Mouse (Mus musculus): ENCODE measurements around the gene Plekhf1.

Gene Plekhf1

GRCm38 (mm10) chr7:38227900-38228298, at the start of gene Plekhf1:
Gene Plekhf1 (minus strand): TSS chr7:38228016.
- DNase-seq (ENCODE audit: low spot score in 2 of 2): peak; percentile 52 to 78

DNA sequence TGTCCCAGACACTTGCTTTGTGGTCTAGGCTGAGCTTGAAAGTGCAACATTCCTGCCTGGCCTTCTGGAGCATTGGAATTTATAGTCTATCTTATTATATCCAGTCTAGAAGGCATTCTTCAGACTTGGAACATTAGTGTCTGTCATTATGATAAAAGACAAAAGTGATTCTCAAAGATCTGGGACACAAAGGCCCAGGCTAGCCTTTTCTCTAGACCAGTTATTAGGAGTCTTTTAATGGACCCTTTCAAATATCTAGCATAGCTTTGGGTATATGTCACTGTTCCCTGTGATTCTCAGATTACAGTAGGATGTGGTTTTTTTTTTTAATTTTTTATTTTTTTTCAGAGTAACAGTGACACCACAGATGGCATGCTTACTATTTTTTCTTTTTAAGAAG, 44.7 kb upstream of the Plekhf1 start:
- DNase-seq (ENCODE audit: low spot score in 2 of 2): no peak

DNA sequence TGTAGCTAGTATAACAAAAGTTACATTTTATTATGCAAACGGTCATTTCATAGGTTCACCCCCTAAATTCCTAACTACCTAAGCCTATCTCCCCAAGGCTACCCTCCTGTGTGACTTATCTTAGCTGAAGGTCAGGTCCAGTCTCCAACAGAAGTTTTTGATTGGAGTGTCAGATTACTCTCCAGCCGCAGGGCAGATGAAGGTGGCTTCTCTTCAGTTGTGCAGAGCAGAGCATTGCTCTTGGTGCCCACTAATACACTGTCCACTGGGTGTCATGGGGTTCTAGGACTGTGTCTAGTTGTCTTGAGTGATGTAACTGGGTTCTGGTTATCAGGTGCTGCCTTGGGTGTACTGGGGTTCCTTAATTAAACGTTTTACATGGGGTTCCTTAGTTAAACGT, 44.0 kb upstream of the Plekhf1 start:
- no peak for DNase-seq (ENCODE audit: low spot score in 2 of 2)

DNA sequence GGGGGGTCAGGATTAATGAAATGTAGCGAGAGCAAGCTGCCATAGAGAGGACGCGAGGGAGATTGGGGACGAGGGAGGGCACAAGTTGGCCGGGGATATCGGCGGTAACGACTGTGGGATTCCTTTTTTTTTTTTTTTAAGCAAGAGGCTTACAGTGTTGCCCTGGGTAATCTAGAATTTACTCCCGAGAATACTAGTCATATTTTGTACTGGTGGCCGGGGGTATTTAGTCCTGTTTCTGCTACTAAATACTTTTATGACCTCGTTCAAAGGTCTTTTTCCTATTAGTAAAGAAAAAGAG, 43.6 kb upstream of the Plekhf1 start:
- DNase-seq (ENCODE audit: low spot score in 2 of 2): no peak

DNA sequence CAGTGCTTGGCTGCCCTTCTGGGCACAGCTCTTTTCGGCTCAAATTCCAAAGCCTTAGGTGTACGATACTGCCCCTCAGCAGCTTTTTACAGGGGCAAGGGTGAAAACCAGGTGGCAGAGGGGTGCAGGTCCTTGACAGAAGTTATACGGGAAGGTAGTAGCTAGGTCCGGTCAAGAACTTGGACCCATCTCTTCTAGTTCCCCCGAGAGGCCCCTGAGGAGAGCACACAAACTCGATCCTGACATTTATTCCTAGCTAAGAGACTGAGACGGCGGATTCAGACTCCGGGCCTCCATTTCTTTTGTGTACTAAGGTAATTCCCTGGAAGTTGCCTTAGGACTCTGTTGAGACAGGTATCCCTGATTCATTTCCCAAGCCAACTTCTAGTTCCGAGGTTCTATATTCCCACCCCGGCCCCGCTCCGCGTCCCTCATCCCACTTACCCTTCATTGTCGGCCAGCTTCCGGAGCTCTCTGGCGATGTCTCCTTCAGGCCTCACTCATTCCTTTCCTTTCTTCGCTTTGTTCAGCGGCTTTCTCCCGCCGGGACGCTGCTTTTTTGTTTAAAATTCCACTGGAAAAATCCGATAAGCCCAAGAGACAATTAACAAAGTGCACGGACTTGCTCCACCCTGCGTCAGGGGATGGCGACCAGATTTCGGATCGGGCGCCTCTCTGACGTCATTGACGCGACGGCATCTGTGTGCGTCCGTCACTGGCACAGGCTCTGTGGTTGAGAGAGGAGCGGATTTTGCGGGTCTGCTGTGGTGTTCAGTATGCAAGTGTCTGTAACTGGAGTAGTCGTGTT, 43.1 kb upstream of the Plekhf1 start, which contains the start of gene Pop4:
Gene Pop4, minus strand, starts transcription at position 721 of the 808 bp plus-strand sequence.
- DNase-seq (ENCODE audit: low spot score in 2 of 2): peak; percentile 88 to 92

DNA sequence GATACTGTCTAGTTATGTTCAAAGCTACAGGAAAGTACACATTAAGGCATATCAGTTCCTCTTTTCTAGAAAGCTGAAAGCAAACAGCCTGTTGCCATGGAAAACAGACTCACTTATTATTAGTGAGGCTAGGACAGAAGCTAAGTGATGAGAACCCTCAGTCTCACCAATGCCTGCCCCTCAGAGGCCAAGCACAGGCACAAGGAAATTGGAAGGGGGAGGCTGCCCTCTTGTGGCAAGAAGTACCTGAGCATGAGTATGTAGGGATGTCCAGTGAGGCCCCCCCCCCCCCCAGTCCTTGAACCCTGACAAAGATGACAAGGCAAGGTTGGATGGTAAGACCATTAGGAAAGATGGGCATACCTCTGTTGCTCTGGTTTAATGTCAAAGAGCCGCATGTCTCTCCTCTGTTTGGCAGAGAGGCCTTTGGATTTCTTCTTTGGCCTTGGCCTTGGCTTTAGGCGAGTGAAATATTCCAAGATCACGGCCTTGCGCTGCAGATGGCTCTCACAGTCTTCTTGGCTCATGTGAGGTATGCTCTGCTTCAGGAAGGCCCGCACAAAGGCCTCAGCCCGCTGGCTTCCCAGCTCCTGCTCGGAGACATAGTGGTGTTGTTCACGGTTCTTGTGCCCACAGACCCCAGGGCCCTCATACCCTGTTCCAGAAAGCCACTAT, 39.3 kb upstream of the Plekhf1 start:
- peak in 1 of 2 experiments; percentile 36 for DNase-seq (ENCODE audit: low spot score in 2 of 2)

DNA sequence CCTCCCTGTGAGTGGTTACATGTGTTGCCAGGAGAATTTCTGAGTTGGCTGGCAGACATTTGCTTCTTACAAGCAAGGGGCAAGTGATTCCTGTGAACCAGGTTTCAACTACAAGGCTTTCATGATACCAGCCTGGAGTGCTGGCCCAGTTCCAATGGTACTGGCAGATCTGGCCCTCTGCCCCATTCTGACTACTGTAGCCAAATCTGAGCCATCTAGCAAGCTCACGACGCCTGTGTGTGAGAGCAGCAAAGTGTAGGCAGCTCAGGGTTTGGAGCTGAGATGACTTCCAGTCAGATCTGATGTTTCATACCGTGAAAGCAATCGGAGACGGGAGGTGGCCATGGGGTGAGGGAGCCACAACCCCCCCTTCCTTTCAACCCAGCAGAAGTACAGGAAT, 34.6 kb upstream of the Plekhf1 start:
- DNase-seq (ENCODE audit: low spot score in 2 of 2): peak in 1 of 2 experiments; percentile 36

DNA sequence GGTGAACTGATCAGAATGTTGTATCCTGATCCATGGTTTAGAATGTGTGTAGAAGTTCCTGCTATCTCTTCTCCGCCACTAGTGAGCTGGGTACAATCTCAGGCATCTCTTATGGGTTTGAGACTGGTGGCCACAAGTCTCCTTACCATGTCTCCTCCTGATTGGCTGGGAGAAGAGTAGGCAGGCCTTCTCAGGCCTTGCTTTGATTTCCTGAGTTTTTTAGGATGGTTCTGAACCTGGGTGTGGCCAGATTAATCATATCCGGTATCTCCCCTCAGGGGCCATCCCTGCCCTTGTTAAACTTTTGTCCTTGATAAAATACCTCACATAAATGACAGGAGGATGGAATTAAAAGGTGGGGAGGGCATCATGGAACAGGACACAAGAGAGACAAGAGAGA, 31.8 kb upstream of the Plekhf1 start:
- DNase-seq (ENCODE audit: low spot score in 2 of 2): no peak

DNA sequence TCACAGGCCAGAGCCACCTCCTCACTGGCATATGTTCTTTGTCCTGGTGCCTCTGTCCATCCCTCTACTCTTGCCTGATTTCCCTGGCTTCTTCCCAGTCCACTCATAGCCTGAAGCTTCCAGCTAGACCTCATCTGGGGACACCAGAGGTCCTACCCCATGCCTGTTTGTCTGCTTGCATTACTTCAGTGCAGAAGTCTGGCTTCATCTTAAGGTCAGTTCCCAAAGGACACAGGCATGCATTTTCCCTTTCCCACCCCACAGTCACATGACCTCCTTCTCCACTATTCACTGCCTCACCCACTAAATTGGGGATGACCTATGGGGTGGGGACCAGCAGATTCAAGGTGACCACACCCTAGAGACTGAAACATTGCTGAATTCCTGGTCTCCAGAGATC, 25.6 kb upstream of the Plekhf1 start:
- DNase-seq (ENCODE audit: low spot score in 2 of 2): no peak

GRCm38 (mm10) chr7:38251494-38252216, 23.8 kb upstream of the Plekhf1 start:
- DNase-seq (ENCODE audit: low spot score in 2 of 2): peak in 1 of 2 experiments; percentile 12

DNA sequence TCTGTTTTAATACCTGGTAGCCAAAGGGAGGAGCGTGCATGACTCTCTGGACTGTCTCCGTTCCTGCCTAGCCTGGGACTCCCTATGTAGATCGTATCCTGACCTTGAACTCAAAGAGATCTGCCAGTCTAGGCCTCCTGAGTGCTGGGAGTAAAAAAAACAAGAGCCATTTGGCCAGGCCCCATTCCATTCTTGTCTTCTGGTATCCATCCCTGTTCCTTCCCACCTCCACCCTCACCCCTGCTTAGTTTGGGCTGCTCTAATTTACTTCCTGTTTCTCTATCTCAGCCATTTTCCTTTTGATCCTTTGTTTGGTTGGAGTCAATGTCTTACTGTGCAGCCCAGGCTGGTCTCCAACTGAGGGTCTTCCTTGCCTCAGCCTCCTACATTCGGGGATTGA, 14.6 kb upstream of the Plekhf1 start:
- no peak for DNase-seq (ENCODE audit: low spot score in 2 of 2)

- no peak for DNase-seq (ENCODE audit: low spot score in 2 of 2)
Observed at GRCm38 (mm10) chr7:38237140-38237539, 9.3 kb upstream of the Plekhf1 start.

GRCm38 (mm10) chr7:38236400-38237105, 8.7 kb upstream of the Plekhf1 start:
- DNase-seq (ENCODE audit: low spot score in 2 of 2): no peak

GRCm38 (mm10) chr7:38230285-38230684, 2.5 kb upstream of the Plekhf1 start:
- no peak for DNase-seq (ENCODE audit: low spot score in 2 of 2)

- no peak for DNase-seq (ENCODE audit: low spot score in 2 of 2)
Observed at GRCm38 (mm10) chr7:38228329-38228728, 513 bp upstream of the Plekhf1 start.

DNA sequence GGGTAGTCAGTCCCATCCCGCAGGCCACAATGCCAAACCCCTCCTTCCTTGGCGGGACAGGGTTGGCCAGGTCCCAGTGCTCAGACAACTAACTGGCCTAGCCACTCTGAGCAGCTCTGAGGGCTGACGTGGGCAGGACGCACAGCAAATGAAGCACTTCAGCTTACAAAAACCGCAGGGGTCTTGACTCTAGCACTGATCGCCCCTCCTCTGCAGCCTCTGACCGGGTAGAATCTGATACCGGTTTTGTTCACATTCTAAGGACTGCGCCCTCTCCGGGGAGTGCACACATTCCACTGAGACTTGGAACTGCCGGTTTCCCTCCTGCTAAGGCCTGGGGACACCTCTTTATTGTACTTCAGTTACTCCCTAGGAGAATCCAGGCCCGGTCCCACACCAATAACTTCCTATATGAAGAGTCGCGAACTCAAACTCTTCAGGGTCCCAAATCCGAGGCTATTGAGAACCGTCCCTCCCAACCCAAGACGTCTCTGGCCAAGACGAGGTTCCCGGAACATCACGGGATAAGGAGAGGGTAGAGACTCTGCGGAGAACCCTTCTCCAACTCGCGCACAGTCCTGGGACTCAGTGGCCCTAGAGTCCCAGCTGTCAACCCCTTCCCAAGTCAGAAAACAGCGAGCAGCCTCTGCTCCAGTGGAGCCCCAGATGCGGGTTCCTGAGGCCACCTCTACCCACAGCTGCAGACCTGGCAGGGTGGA, 476 bp downstream of the Plekhf1 start:
- DNase-seq (ENCODE audit: low spot score in 2 of 2): peak in 1 of 2 experiments; percentile 55

- no peak for DNase-seq (ENCODE audit: low spot score in 2 of 2)
Observed at GRCm38 (mm10) chr7:38226226-38226625, 1.6 kb downstream of the Plekhf1 start.

- DNase-seq (ENCODE audit: low spot score in 2 of 2): no peak
Observed at GRCm38 (mm10) chr7:38224577-38225369, 3.0 kb downstream of the Plekhf1 start.

- no peak for DNase-seq (ENCODE audit: low spot score in 2 of 2)
Observed at GRCm38 (mm10) chr7:38220866-38221265, 7.0 kb downstream of the Plekhf1 start.

GRCm38 (mm10) chr7:38219526-38219925, 8.3 kb downstream of the Plekhf1 start:
- DNase-seq (ENCODE audit: low spot score in 2 of 2): no peak
